Mouse (Mus musculus) liver, adult 10 weeks (tissue): ENCODE measurements around the gene Olfr1262. TPM values are rescaled to one million over a fixed set of nuclear protein-coding genes. Genes with fewer than 3 reads are reported as not detected.

Experiments used
- polyA plus RNA-seq: library from polyadenylated mRNA; stranded (reverse); fragments of 350-450 nt; fragmentation: Illumina TruSeq; extraction: RNeasy Lipid Tissue Mini Kit (QIAGEN cat#74804); gene quantifications from one replicate; pipeline ENCODE4 v1.2.3, GENCODE M21; 2014; ENCODE audit warnings: low read depth, low replicate concordance

The Olfr1262 gene
- not detected for polyA plus RNA-seq

DNA sequence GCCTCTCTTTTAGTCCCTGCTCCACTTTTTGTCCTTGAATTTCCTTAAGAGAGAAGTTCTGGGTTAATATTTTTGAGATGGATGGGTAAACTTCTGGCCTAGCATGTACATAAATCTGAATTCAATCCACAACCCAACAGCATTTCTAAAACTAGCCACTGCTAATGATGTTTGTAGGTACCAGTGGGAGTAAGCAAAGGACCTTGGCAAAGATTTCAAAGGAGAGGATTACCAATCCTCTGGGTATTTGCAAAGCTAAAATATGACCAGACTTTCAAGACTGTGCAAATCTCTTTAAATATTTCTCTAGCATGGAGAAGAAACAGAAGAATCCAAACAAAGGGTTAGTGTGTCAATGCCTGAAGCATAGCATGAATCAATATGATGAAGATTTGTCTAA is at the start of gene Olfr1262:
TSS of gene Olfr1262 (plus strand) at position 301 of the 400 bp plus-strand sequence.

DNA sequence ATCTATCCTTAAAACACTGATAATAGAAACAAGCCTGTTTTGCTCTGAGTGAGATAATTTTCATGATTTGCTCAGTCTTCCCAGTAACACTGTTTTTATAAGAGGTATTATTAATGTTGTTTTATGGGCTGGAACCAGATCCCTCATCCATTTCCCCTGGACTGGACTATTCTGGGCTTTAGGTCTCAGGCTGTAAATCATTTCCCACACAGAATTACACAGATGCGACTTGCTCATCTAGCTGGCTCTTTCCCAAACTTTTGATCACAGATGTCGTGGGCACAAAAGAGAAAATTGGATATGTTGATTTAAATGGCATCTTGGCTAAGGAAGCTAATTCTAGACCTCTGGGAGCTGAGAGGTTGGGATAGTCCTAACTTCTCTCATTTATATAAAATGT is 25.8 kb upstream of the Olfr1262 start, which contains the start of gene Olfr1260:
TSS of gene Olfr1260 (plus strand) at position 157 of the 400 bp plus-strand sequence.

DNA sequence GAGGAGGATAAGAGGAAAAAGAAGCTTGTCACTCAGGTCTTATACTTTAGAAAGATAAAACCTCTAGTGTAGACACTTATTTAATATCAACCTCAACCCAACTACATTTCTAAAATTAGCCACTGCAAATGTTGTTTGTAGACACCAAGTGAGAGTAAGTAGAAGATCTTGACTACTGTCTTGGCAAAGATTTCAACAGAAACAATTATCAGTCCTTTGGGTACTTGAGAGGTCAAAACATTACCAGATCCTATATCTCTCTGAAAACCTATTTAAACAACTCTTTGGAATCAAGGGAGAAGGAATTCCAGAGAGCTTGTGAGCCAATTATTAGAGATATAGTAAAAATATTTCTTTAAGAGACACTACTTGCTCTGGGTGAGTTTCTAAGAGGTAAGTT is 9.0 kb upstream of the Olfr1262 start, which contains the start of gene Olfr1261:
TSS of gene Olfr1261 (plus strand) at position 301 of the 400 bp plus-strand sequence.

DNA sequence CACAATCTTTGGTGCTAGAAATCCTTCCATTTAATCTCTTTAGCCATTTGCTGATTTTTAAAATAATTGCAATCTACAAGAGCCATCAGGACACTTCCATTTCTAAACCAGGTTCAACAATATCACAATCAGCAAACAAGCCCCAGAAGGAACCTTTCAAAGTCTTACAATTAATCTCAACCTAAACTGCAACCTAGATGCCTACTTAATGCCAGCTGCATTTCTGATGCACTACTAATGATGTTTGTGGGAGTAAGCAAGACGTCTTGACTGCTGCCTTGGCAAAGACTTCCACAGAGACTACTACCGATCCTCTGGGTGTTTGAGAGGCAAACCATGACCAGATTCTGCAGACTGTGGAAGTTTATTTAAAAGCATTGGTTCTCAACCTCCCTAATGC is 11.9 kb downstream of the Olfr1262 start, which contains the start of gene Olfr1263:
TSS of gene Olfr1263 (plus strand) at position 301 of the 400 bp plus-strand sequence.

DNA sequence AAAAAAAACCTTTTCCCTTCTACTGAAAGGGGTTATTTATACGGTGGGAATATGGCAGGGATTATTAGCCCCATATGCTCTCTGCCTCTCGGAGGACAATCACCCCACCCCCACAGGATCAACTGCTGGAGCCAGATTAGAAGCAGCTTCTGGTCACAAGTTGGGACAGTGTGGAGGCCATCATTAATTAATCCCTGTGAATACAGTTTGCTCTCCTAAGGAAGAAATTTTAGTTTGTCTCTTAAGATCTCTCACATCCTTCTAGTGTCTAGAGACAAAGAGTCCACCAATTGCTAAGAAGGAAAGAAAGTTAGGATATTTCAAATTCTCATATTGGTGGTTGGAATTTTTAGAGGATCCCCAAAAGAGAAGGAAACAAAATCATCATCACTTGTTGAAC is 25.5 kb downstream of the Olfr1262 start, which contains the start of gene Olfr1264:
TSS of gene Olfr1264 (minus strand) at position 101 of the 400 bp plus-strand sequence.

DNA sequence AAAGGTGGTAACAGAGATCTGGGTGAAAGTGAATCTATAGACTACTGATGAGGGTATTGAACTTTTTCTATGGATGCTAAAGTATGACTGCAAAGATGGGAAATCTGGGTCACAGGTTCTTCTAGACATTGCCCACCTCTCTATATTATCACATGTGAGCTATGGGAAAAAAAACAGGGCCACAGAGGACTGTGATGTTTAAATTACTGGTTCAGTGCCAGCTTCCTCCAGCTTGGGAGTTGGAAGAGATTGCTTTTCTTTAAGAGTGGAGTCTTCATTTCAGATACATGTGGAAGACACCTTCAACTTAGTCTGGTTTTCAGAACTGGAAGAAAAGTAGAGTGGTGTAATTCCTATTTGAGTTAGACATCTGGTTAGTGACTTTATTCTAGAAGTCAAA is 35.1 kb downstream of the Olfr1262 start, which contains the start of gene Olfr1265:
TSS of gene Olfr1265 (plus strand) at position 301 of the 400 bp plus-strand sequence.

Other genes starting within 250 kb of the Olfr1262 start
- gene Olfr1253, start 243.1 kb upstream of the Olfr1262 start, polyA plus RNA-seq: not detected
- not detected for gene Olfr1254, start 206.5 kb upstream of the Olfr1262 start, polyA plus RNA-seq
- gene Olfr1255, start 188.1 kb upstream of the Olfr1262 start, polyA plus RNA-seq: not detected
- gene Olfr1256, start 158.6 kb upstream of the Olfr1262 start, polyA plus RNA-seq: not detected
- not detected for gene Olfr48, start 151.9 kb upstream of the Olfr1262 start, polyA plus RNA-seq
- gene Olfr1257, start 121.7 kb upstream of the Olfr1262 start, polyA plus RNA-seq: not detected
- gene Olfr1258, start 72.8 kb upstream of the Olfr1262 start, polyA plus RNA-seq: not detected
- not detected for gene Olfr1259, start 51.5 kb upstream of the Olfr1262 start, polyA plus RNA-seq
- not detected for gene Olfr1260, start 25.8 kb upstream of the Olfr1262 start, polyA plus RNA-seq
- not detected for gene Olfr1261, start 8.9 kb upstream of the Olfr1262 start, polyA plus RNA-seq
- not detected for gene Olfr1263, start 12.0 kb downstream of the Olfr1262 start, polyA plus RNA-seq
- gene Olfr1264, start 25.4 kb downstream of the Olfr1262 start, polyA plus RNA-seq: not detected
- not detected for gene Olfr1265, start 35.2 kb downstream of the Olfr1262 start, polyA plus RNA-seq
- gene Olfr140, start 63.4 kb downstream of the Olfr1262 start, polyA plus RNA-seq: not detected
- not detected for gene Olfr1269, start 121.3 kb downstream of the Olfr1262 start, polyA plus RNA-seq
- not detected for gene Olfr32, start 142.2 kb downstream of the Olfr1262 start, polyA plus RNA-seq
- not detected for gene Olfr1270, start 152.9 kb downstream of the Olfr1262 start, polyA plus RNA-seq
- not detected for gene Olfr1506, start 224.3 kb downstream of the Olfr1262 start, polyA plus RNA-seq